Mouse (Mus musculus): ENCODE measurements around the gene Fntb. TPM values are rescaled to one million over a fixed set of nuclear protein-coding genes. Genes with fewer than 3 reads are reported as not detected.

Gene Fntb
- polyA plus RNA-seq, 1 experiment from 2014 or later = 42.9 TPM

- Histone ChIP-seq H3K4me2 (replicated peaks; ENCODE audit: low read depth, low read length) (no peak overlapping the region), H3K36me3 (ENCODE audit: insufficient read depth, low read length) (peaks cover 48% of the 10 kb centered on the region), H3K27me3 (ENCODE audit: insufficient read depth, low read length) (no peaks in the 10 kb centered on the region), H3K9ac (replicated peaks; ENCODE audit: low read length) (no peak overlapping the region), H3K4me3 (ENCODE audit: low read length) (no peak overlapping the region), H3K4me1 (ENCODE audit: insufficient read depth, low read length) (peaks cover 16% of the 10 kb centered on the region), H3K27ac (ENCODE audit: low read length) (no peak overlapping the region), H3K9me3 (ENCODE audit: low read length) (no peaks in the 10 kb centered on the region)
- no peak for ATAC-seq (ENCODE audit: low FRiP score, low TSS enrichment)
- 83% methylated on average over 2 of the region's 2 CpGs for WGBS
Observed at GRCm38 (mm10) chr12:76953750-76954363, 188.5 kb downstream of the Fntb start.

- Histone ChIP-seq H3K4me2 (replicated peaks; ENCODE audit: low read depth, low read length) (0 out of 2 replicates have a peak overlapping the region, but pooled peaks have one; percentile 5), H3K9me3 (ENCODE audit: low read length) (no peaks in the 10 kb centered on the region), H3K4me3 (ENCODE audit: low read length) (no peak overlapping the region), H3K27ac (ENCODE audit: low read length) (peak overlapping the region; percentile 80), H3K36me3 (ENCODE audit: insufficient read depth, low read length) (peaks cover 42% of the 10 kb centered on the region), H3K9ac (replicated peaks; ENCODE audit: low read length) (no peak overlapping the region), H3K27me3 (ENCODE audit: insufficient read depth, low read length) (no peaks in the 10 kb centered on the region), H3K4me1 (ENCODE audit: insufficient read depth, low read length) (peaks cover 16% of the 10 kb centered on the region)
- ATAC-seq (ENCODE audit: low FRiP score, low TSS enrichment) = peak; percentile 71
- 63% methylated on average over 10 of the region's 10 CpGs for WGBS
Observed at GRCm38 (mm10) chr12:76954698-76955423, 189.5 kb downstream of the Fntb start.

GRCm38 (mm10) chr12:76957688-76958087 lies 192.3 kb downstream of the Fntb start:
- H3K27ac ChIP-seq (ENCODE audit: low read length) = no peak overlapping the region
- H3K9me3 ChIP-seq (ENCODE audit: low read length) = no peaks in the 10 kb centered on the region
- no peaks in the 10 kb centered on the region for H3K27me3 ChIP-seq (ENCODE audit: insufficient read depth, low read length)
- H3K36me3 ChIP-seq (ENCODE audit: insufficient read depth, low read length) = peaks cover 20% of the 10 kb centered on the region
- peaks cover 24% of the 10 kb centered on the region for H3K4me1 ChIP-seq (ENCODE audit: insufficient read depth, low read length)
- H3K9ac ChIP-seq (replicated peaks; ENCODE audit: low read length) = no peak overlapping the region
- no peak overlapping the region for H3K4me2 ChIP-seq (replicated peaks; ENCODE audit: low read depth, low read length)
- H3K4me3 ChIP-seq (ENCODE audit: low read length) = no peak overlapping the region
- 70% methylated on average over 5 of the region's 5 CpGs for whole genome bisulfite sequencing
- ATAC-seq (ENCODE audit: low FRiP score, low TSS enrichment) = no peak

- no peak; the same call in 1 of the 2 replicates for ATAC-seq (ENCODE audit: low FRiP score, low TSS enrichment)
- 4% methylated on average over 43 of the region's 45 CpGs for WGBS
Observed at GRCm38 (mm10) chr12:76961052-76961931, 195.9 kb downstream of the Fntb start.

GRCm38 (mm10) chr12:76961932-76962891 lies 196.8 kb downstream of the Fntb start, which contains the start of gene Max:
Gene Max (minus strand): TSS chr12:76962201.
- under 1% methylated on average over 72 of the region's 73 CpGs for WGBS
- Histone ChIP-seq H3K4me1 (ENCODE audit: insufficient read depth, low read length) (peaks cover 11% of the 10 kb centered on the region; the same call in 1 of the 2 replicates), H3K9me3 (ENCODE audit: low read length) (no peaks in the 10 kb centered on the region), H3K4me2 (replicated peaks; ENCODE audit: low read depth, low read length) (peak within 1 kb of the TSS; percentile 90), H3K27me3 (ENCODE audit: insufficient read depth, low read length) (no peaks in the 10 kb centered on the region), H3K36me3 (ENCODE audit: insufficient read depth, low read length) (0 out of 2 replicates have a peak, but pooled peaks cover 2% of the 10 kb centered on the region), H3K4me3 (ENCODE audit: low read length) (peak within 1 kb of the TSS; percentile 85), H3K9ac (replicated peaks; ENCODE audit: low read length) (peak within 1 kb of the TSS; percentile 76), H3K27ac (ENCODE audit: low read length) (peak within 1 kb of the TSS; percentile 66)
- ATAC-seq (ENCODE audit: low FRiP score, low TSS enrichment) = peak; percentile 99

More at GRCm38 (mm10) chr12:76961052-76961931, 195.9 kb downstream of the Fntb start:
- H3K4me2 ChIP-seq (replicated peaks; ENCODE audit: low read depth, low read length) = peak overlapping the region; percentile 88
- H3K27ac ChIP-seq (ENCODE audit: low read length) = peak overlapping the region; percentile 66
- H3K27me3 ChIP-seq (ENCODE audit: insufficient read depth, low read length) = no peaks in the 10 kb centered on the region
- peaks cover 11% of the 10 kb centered on the region; the same call in 1 of the 2 replicates for H3K4me1 ChIP-seq (ENCODE audit: insufficient read depth, low read length)
- H3K4me3 ChIP-seq (ENCODE audit: low read length) = peak overlapping the region; percentile 85
- H3K36me3 ChIP-seq (ENCODE audit: insufficient read depth, low read length) = peaks cover 4% of the 10 kb centered on the region; the same call in 1 of the 2 replicates
- H3K9ac ChIP-seq (replicated peaks; ENCODE audit: low read length) = peak overlapping the region; percentile 72
- H3K9me3 ChIP-seq (ENCODE audit: low read length) = no peaks in the 10 kb centered on the region

GRCm38 (mm10) chr12:76965089-76965488 lies 199.7 kb downstream of the Fntb start:
- Histone ChIP-seq H3K4me3 (ENCODE audit: low read length) (no peak overlapping the region), H3K4me2 (replicated peaks; ENCODE audit: low read depth, low read length) (no peak overlapping the region), H3K9ac (replicated peaks; ENCODE audit: low read length) (no peak overlapping the region), H3K27ac (ENCODE audit: low read length) (no peak overlapping the region), H3K27me3 (ENCODE audit: insufficient read depth, low read length) (no peaks in the 10 kb centered on the region), H3K4me1 (ENCODE audit: insufficient read depth, low read length) (peaks cover 11% of the 10 kb centered on the region; the same call in 1 of the 2 replicates), H3K9me3 (ENCODE audit: low read length) (no peaks in the 10 kb centered on the region), H3K36me3 (ENCODE audit: insufficient read depth, low read length) (no peaks in the 10 kb centered on the region)
- WGBS = 22% methylated on average over 5 of the region's 5 CpGs
- no peak for ATAC-seq (ENCODE audit: low FRiP score, low TSS enrichment)

GRCm38 (mm10) chr12:76965876-76966275 lies 200.5 kb downstream of the Fntb start:
- Histone ChIP-seq H3K27me3 (ENCODE audit: insufficient read depth, low read length) (no peaks in the 10 kb centered on the region), H3K27ac (ENCODE audit: low read length) (no peak overlapping the region), H3K4me1 (ENCODE audit: insufficient read depth, low read length) (peaks cover 7% of the 10 kb centered on the region; the same call in 1 of the 2 replicates), H3K4me2 (replicated peaks; ENCODE audit: low read depth, low read length) (no peak overlapping the region), H3K4me3 (ENCODE audit: low read length) (no peak overlapping the region), H3K9me3 (ENCODE audit: low read length) (no peaks in the 10 kb centered on the region), H3K36me3 (ENCODE audit: insufficient read depth, low read length) (no peaks in the 10 kb centered on the region), H3K9ac (replicated peaks; ENCODE audit: low read length) (no peak overlapping the region)
- ATAC-seq (ENCODE audit: low FRiP score, low TSS enrichment) = no peak
- WGBS = 0% methylated on average over 2 of the region's 4 CpGs
